Mouse (Mus musculus): ENCODE measurements around the gene Myocd. TPM values are rescaled to one million over a fixed set of nuclear protein-coding genes. Genes with fewer than 3 reads are reported as not detected.

Gene Myocd
- total RNA-seq, 2 experiments from 2014 or later = 1.3 to 2.1 TPM

GRCm38 (mm10) chr11:65139030-65139429, 130.8 kb downstream of the Myocd start:
- DNase-seq = no peak

- no peak for DNase-seq
Measured at GRCm38 (mm10) chr11:65137145-65137652, 132.6 kb downstream of the Myocd start.

GRCm38 (mm10) chr11:65135251-65135739, 134.5 kb downstream of the Myocd start:
- DNase-seq = no peak

GRCm38 (mm10) chr11:65133661-65134060, 136.1 kb downstream of the Myocd start:
- no peak for DNase-seq

- no peak for DNase-seq
Measured at GRCm38 (mm10) chr11:65129110-65129509, 140.7 kb downstream of the Myocd start.

GRCm38 (mm10) chr11:65128666-65129065, 141.1 kb downstream of the Myocd start:
- peak; percentile 35 for DNase-seq

- peak; percentile 9 for DNase-seq
Measured at GRCm38 (mm10) chr11:65126566-65126965, 143.2 kb downstream of the Myocd start.

Other genes with a start within 250 kb of the Myocd start
- gene 1700086D15Rik, start 110.1 kb downstream of the Myocd start, total RNA-seq (2021) = under 1 TPM; 0.24 to 0.36 TPM
- 1 to 10 TPM; 7.5 to 8.7 TPM for gene Arhgap44, start 107.0 kb downstream of the Myocd start, total RNA-seq (2021)